Mouse (Mus musculus): ENCODE data around the gene Klhl10. TPM values are rescaled to one million over a fixed set of nuclear protein-coding genes. Genes with fewer than 3 reads are reported as not detected.

Klhl10 gene
- polyA plus RNA-seq, 1 experiment from 2014 or later, result 0.73 TPM

DNA sequence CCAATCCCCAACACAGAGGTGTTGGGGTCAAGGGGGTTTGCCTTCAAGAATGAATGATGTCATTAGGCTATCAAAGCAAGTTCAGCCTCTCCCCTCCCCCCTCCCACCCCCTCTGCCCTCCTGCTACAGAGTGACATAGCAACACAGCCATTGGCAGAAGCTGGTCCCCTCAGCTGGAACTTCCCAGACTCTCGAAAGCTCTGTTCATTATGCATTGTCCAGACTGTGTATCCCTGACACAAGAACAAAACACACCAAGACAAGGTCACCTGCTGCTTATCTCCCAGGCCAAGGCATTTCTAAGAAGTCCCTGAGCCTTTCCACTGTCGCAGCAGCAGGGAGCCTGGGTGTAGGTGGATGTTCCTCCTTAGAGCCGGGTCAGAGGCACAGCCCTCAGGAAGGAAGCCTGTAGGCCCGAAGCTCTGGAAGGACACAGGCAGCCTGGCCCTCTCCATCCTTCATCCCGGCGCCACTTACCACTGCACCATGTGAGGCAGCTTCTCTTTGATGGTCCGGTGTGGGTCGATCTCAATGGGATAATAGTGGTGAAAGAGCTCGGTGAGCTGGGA, 6.0 kb upstream of the Klhl10 start:
- Histone ChIP-seq H3K27me3 (ENCODE audit: control insufficient read depth, insufficient read depth, low read depth, low read length) (no peaks in the 10 kb centered on the region), H3K9me3 (replicated peaks; ENCODE audit: control insufficient read depth, low read length, poor library complexity, severe bottlenecking) (no peaks in the 10 kb centered on the region), H3K27ac (ENCODE audit: low read length) (no peak overlapping the region), H3K36me3 (ENCODE audit: control insufficient read depth, insufficient read depth, low read length) (peaks cover 14% of the 10 kb centered on the region; the same call in 1 of the 2 replicates), H3K9ac (ENCODE audit: low read depth, low read length) (no peak overlapping the region), H3K4me1 (ENCODE audit: control insufficient read depth, insufficient read depth, low read length) (peaks cover 11% of the 10 kb centered on the region), H3K4me3 (ENCODE audit: low read depth, low read length) (no peak overlapping the region), H3K4me2 (ENCODE audit: low read length) (no peak overlapping the region)
- ATAC-seq, result no peak
- 45% methylated on average over 9 of the region's 9 CpGs for WGBS

DNA sequence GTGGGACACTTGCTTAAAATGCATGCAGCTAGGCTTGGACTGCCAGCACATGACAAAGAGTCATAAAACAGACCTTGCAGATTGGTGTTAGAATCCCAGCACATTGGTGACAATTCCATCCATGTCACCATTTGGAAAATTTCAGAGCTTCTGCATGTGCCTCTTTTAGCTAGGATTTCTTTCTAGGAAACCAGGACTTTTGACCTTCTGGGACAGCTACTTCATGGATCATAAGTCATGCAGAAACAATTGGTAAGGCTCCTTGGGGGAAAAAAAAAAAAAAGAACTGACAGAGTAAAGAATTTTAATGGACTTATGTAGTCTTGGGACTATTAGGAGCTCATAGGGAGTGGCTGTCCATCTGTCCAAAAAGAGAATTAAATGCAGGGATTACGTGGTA, 3.8 kb upstream of the Klhl10 start:
- Histone ChIP-seq H3K4me1 (ENCODE audit: control insufficient read depth, insufficient read depth, low read length) (peaks cover 15% of the 10 kb centered on the region), H3K9me3 (replicated peaks; ENCODE audit: control insufficient read depth, low read length, poor library complexity, severe bottlenecking) (no peaks in the 10 kb centered on the region), H3K27ac (ENCODE audit: low read length) (no peak overlapping the region), H3K4me3 (ENCODE audit: low read depth, low read length) (no peak overlapping the region), H3K9ac (ENCODE audit: low read depth, low read length) (no peak overlapping the region), H3K27me3 (ENCODE audit: control insufficient read depth, insufficient read depth, low read depth, low read length) (no peaks in the 10 kb centered on the region), H3K36me3 (ENCODE audit: control insufficient read depth, insufficient read depth, low read length) (peaks cover 9% of the 10 kb centered on the region; the same call in 1 of the 2 replicates), H3K4me2 (ENCODE audit: low read length) (no peak overlapping the region)
- 82% methylated on average over 1 of the region's 1 CpGs for WGBS
- no peak for ATAC-seq

DNA sequence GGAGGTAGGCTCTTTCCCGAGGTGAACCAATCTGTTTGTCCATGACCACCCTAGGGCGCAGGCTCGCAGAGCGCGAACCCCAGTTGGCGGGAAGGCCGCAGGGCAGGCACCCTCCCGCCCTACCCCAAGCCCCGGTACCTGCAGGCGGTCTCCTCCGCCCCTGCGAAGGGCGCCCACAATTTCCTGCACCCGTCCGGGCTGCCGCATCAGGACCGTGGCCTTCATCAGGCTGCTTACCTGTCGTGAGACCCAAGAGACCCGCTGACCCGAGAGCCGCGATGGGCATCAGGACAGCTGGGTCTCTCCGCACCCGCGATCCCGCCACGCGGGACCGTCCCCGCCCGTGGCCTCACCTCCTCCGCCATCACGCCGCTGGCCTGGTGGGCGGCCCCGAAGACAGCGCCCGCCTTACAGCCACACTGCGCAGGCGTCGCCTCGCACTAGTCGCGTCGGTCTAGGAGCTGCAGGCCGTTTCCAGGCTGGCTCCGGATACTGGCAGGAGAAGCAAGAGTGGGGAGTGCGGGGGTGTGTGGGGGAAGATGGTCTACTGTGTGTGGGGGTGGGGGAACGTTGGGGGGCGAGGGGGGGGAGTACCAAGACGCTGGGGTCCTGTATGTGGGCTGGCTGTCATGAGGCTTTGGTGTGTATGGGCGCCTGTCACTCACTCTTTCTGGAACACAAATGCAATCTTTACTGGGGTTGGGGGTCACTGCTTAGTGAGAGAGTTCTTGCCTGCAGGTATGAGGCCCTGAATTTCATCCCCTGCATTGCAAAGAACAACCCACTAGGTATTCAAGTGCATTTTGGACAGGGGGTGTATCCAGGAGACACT, 810 bp upstream of the Klhl10 start:
- peak; percentile 97 for ATAC-seq
- WGBS, result under 1% methylated on average over 52 of the region's 52 CpGs

GRCm38 (mm10) chr11:100442625-100443024, 908 bp downstream of the Klhl10 start:
- Histone ChIP-seq H3K36me3 (ENCODE audit: control insufficient read depth, insufficient read depth, low read length) (no peaks in the 10 kb centered on the region), H3K4me3 (ENCODE audit: low read depth, low read length) (no peak overlapping the region), H3K27ac (ENCODE audit: low read length) (no peak overlapping the region), H3K4me2 (ENCODE audit: low read length) (no peak overlapping the region), H3K9ac (ENCODE audit: low read depth, low read length) (no peak overlapping the region), H3K4me1 (ENCODE audit: control insufficient read depth, insufficient read depth, low read length) (peaks cover 15% of the 10 kb centered on the region), H3K27me3 (ENCODE audit: control insufficient read depth, insufficient read depth, low read depth, low read length) (no peaks in the 10 kb centered on the region), H3K9me3 (replicated peaks; ENCODE audit: control insufficient read depth, low read length, poor library complexity, severe bottlenecking) (no peaks in the 10 kb centered on the region)
- no peak for ATAC-seq
- WGBS, result 81% methylated on average over 6 of the region's 6 CpGs

More for the DNA sequence above, 810 bp upstream of the Klhl10 start:
- Histone ChIP-seq H3K4me2 (ENCODE audit: low read length) (peak overlapping the region; percentile 78), H3K27me3 (ENCODE audit: control insufficient read depth, insufficient read depth, low read depth, low read length) (no peaks in the 10 kb centered on the region), H3K9ac (ENCODE audit: low read depth, low read length) (peak overlapping the region; percentile 95), H3K4me3 (ENCODE audit: low read depth, low read length) (peak overlapping the region; percentile 89), H3K4me1 (ENCODE audit: control insufficient read depth, insufficient read depth, low read length) (peaks cover 15% of the 10 kb centered on the region), H3K9me3 (replicated peaks; ENCODE audit: control insufficient read depth, low read length, poor library complexity, severe bottlenecking) (no peaks in the 10 kb centered on the region), H3K27ac (ENCODE audit: low read length) (peak overlapping the region; percentile 79), H3K36me3 (ENCODE audit: control insufficient read depth, insufficient read depth, low read length) (peaks cover 6% of the 10 kb centered on the region; the same call in 1 of the 2 replicates)

DNA sequence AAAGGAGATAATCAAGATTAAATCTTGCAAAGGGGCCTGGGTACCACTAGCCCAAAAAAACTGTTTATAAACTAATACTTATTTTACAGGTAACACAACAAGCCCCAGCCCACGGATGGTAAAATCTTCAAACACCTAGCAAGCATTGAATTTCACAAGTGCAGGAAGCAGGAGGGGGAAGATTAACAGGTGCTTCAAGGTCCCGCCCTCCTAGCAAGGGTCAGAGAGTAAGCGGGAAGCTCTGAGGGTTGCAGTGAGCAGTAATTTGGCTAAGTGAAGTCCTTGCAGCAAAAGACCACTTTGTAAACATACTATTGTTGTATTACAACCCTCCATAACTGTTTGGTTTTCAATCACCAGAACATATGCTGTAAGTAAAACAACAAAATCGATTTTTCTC, 15.5 kb downstream of the Klhl10 start:
- H3K4me2 ChIP-seq (ENCODE audit: low read length), result no peak overlapping the region
- H3K9ac ChIP-seq (ENCODE audit: low read depth, low read length), result no peak overlapping the region
- no peak for ATAC-seq
- H3K9me3 ChIP-seq (replicated peaks; ENCODE audit: control insufficient read depth, low read length, poor library complexity, severe bottlenecking), result no peaks in the 10 kb centered on the region
- no peaks in the 10 kb centered on the region for H3K27me3 ChIP-seq (ENCODE audit: control insufficient read depth, insufficient read depth, low read depth, low read length)
- H3K4me3 ChIP-seq (ENCODE audit: low read depth, low read length), result no peak overlapping the region
- H3K36me3 ChIP-seq (ENCODE audit: control insufficient read depth, insufficient read depth, low read length), result peaks cover 7% of the 10 kb centered on the region; the same call in 1 of the 2 replicates
- 0 out of 2 replicates have a peak, but pooled peaks cover 2% of the 10 kb centered on the region for H3K4me1 ChIP-seq (ENCODE audit: control insufficient read depth, insufficient read depth, low read length)
- 86% methylated on average over 4 of the region's 4 CpGs for WGBS
- H3K27ac ChIP-seq (ENCODE audit: low read length), result no peak overlapping the region

DNA sequence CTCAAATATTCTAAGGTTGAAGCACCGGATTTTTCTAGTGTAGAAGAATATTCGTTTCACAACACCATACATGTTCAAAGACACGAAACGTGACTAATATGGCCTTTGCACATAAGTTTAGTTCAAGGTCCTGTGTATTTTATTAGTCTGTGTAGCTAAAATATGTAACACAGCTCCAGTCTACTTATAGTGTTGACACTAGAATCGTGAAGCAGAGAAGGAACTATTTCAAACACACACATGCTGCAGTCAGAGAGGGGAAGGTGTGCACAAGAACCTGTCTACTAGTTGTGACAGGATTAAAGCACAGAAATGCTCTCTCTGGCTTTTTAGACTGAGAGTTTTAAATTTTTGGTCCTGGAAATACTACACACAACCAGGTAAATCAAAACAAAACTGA, 16.0 kb downstream of the Klhl10 start:
- H3K27ac ChIP-seq (ENCODE audit: low read length), result no peak overlapping the region
- 0 out of 2 replicates have a peak, but pooled peaks cover 2% of the 10 kb centered on the region for H3K4me1 ChIP-seq (ENCODE audit: control insufficient read depth, insufficient read depth, low read length)
- no peak for ATAC-seq
- no peaks in the 10 kb centered on the region for H3K9me3 ChIP-seq (replicated peaks; ENCODE audit: control insufficient read depth, low read length, poor library complexity, severe bottlenecking)
- peaks cover 10% of the 10 kb centered on the region; the same call in 1 of the 2 replicates for H3K36me3 ChIP-seq (ENCODE audit: control insufficient read depth, insufficient read depth, low read length)
- H3K4me3 ChIP-seq (ENCODE audit: low read depth, low read length), result no peak overlapping the region
- no peak overlapping the region for H3K9ac ChIP-seq (ENCODE audit: low read depth, low read length)
- H3K27me3 ChIP-seq (ENCODE audit: control insufficient read depth, insufficient read depth, low read depth, low read length), result no peaks in the 10 kb centered on the region
- 95% methylated on average over 5 of the region's 5 CpGs for WGBS
- no peak overlapping the region for H3K4me2 ChIP-seq (ENCODE audit: low read length)

GRCm38 (mm10) chr11:100462699-100463098, 21.0 kb downstream of the Klhl10 start:
- H3K4me2 ChIP-seq (ENCODE audit: low read length), result no peak overlapping the region
- no peak overlapping the region for H3K9ac ChIP-seq (ENCODE audit: low read depth, low read length)
- ATAC-seq, result no peak
- H3K27me3 ChIP-seq (ENCODE audit: control insufficient read depth, insufficient read depth, low read depth, low read length), result no peaks in the 10 kb centered on the region
- 95% methylated on average over 10 of the region's 10 CpGs for WGBS
- H3K27ac ChIP-seq (ENCODE audit: low read length), result no peak overlapping the region
- peaks cover 10% of the 10 kb centered on the region; the same call in 1 of the 2 replicates for H3K36me3 ChIP-seq (ENCODE audit: control insufficient read depth, insufficient read depth, low read length)
- H3K4me1 ChIP-seq (ENCODE audit: control insufficient read depth, insufficient read depth, low read length), result 0 out of 2 replicates have a peak, but pooled peaks cover 2% of the 10 kb centered on the region
- H3K4me3 ChIP-seq (ENCODE audit: low read depth, low read length), result no peak overlapping the region
- no peaks in the 10 kb centered on the region for H3K9me3 ChIP-seq (replicated peaks; ENCODE audit: control insufficient read depth, low read length, poor library complexity, severe bottlenecking)

GRCm38 (mm10) chr11:100465229-100465792, 23.6 kb downstream of the Klhl10 start:
- no peak for ATAC-seq
- H3K27ac ChIP-seq (ENCODE audit: low read length), result no peak overlapping the region
- no peak overlapping the region for H3K4me3 ChIP-seq (ENCODE audit: low read depth, low read length)
- peaks cover 10% of the 10 kb centered on the region; the same call in 1 of the 2 replicates for H3K36me3 ChIP-seq (ENCODE audit: control insufficient read depth, insufficient read depth, low read length)
- peaks cover 12% of the 10 kb centered on the region for H3K4me1 ChIP-seq (ENCODE audit: control insufficient read depth, insufficient read depth, low read length)
- H3K4me2 ChIP-seq (ENCODE audit: low read length), result no peak overlapping the region
- H3K9ac ChIP-seq (ENCODE audit: low read depth, low read length), result no peak overlapping the region
- no peaks in the 10 kb centered on the region for H3K9me3 ChIP-seq (replicated peaks; ENCODE audit: control insufficient read depth, low read length, poor library complexity, severe bottlenecking)
- no peaks in the 10 kb centered on the region for H3K27me3 ChIP-seq (ENCODE audit: control insufficient read depth, insufficient read depth, low read depth, low read length)
- WGBS, result 84% methylated on average over 1 of the region's 1 CpGs

DNA sequence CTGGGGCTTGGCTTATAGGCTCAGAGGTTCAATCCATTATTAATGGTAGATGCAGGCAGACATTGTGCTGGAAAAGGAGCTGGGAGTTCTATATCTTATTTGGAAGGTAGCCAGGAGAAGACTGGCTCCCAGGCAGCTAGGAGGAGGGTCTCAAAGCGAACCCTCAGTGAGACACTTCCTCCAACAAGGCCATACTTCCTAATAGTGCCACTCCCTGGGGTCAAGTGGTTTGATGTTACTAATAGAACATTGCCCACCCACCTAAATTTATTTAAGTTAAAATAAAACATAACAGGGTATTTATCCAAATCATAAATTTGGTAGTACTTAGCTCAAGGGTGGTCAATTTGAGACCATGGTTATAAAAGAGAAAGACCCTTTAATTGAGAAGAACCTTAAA, 24.1 kb downstream of the Klhl10 start:
- no peak for ATAC-seq
- Histone ChIP-seq H3K4me2 (ENCODE audit: low read length) (no peak overlapping the region), H3K9me3 (replicated peaks; ENCODE audit: control insufficient read depth, low read length, poor library complexity, severe bottlenecking) (no peaks in the 10 kb centered on the region), H3K4me3 (ENCODE audit: low read depth, low read length) (no peak overlapping the region), H3K9ac (ENCODE audit: low read depth, low read length) (no peak overlapping the region), H3K27ac (ENCODE audit: low read length) (no peak overlapping the region), H3K36me3 (ENCODE audit: control insufficient read depth, insufficient read depth, low read length) (peaks cover 10% of the 10 kb centered on the region; the same call in 1 of the 2 replicates), H3K4me1 (ENCODE audit: control insufficient read depth, insufficient read depth, low read length) (peaks cover 18% of the 10 kb centered on the region), H3K27me3 (ENCODE audit: control insufficient read depth, insufficient read depth, low read depth, low read length) (no peaks in the 10 kb centered on the region)
- 79% methylated on average over 1 of the region's 1 CpGs for WGBS

Data from midbrain, embryonic 16.5 days (tissue).